Mouse (Mus musculus): ENCODE data around the gene Gm10762.
"Not testable (repeated sequence)": the region's sequence is repeated elsewhere in the genome, so short reads cannot be mapped to it uniquely, and the experiment has no call there.

Gene Gm10762

GRCm38 (mm10) chr2:128967661-128968441 is at the start of gene Gm10762:
Gm10762 (minus strand) TSS chr2:128967725.
- DNase-seq (ENCODE audit: low spot score in 2 of 2), result peak; percentile 48 to 54

DNA sequence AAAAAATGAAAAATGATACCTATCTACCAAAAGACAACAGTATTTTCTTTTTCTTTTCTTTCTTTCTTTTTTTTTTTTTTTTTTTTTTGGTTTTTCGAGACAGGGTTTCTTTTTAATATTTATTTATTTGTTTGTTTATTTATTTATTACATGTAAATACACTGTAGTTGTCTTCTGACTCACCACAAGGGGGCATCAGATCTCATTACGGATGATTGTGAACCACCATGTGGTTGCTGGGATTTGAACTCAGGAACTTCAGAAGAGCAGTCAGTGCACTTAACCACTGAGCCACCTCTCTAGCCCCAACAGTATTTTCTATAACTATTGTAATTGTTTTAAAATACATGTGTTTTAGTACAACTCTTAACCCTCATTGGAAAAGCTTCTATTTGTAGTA is 41.3 kb upstream of the Gm10762 start:
- DNase-seq (ENCODE audit: low spot score in 2 of 2), result not testable (repeated sequence)

- no peak for DNase-seq (ENCODE audit: low spot score in 2 of 2)
These were observed 38.7 kb upstream of the Gm10762 start for GRCm38 (mm10) chr2:129006194-129006749.

GRCm38 (mm10) chr2:129004872-129005271 is 37.3 kb upstream of the Gm10762 start:
- no peak for DNase-seq (ENCODE audit: low spot score in 2 of 2)

- peak; percentile 4 to 12 for DNase-seq (ENCODE audit: low spot score in 2 of 2)
These were observed 17.2 kb upstream of the Gm10762 start for GRCm38 (mm10) chr2:128984746-128985145.

GRCm38 (mm10) chr2:128975572-128975971 is 8.0 kb upstream of the Gm10762 start:
- DNase-seq (ENCODE audit: low spot score in 2 of 2), result no peak

GRCm38 (mm10) chr2:128972301-128972700 is 4.8 kb upstream of the Gm10762 start:
- DNase-seq (ENCODE audit: low spot score in 2 of 2), result no peak

GRCm38 (mm10) chr2:128968475-128969083 is 1.1 kb upstream of the Gm10762 start:
- DNase-seq (ENCODE audit: low spot score in 2 of 2), result no peak

GRCm38 (mm10) chr2:128966641-128967580 is 614 bp downstream of the Gm10762 start, which contains the start of gene Zc3h6:
Zc3h6 (plus strand) TSS chr2:128967402.
- peak; percentile 95 to 97 for DNase-seq (ENCODE audit: low spot score in 2 of 2)

DNA sequence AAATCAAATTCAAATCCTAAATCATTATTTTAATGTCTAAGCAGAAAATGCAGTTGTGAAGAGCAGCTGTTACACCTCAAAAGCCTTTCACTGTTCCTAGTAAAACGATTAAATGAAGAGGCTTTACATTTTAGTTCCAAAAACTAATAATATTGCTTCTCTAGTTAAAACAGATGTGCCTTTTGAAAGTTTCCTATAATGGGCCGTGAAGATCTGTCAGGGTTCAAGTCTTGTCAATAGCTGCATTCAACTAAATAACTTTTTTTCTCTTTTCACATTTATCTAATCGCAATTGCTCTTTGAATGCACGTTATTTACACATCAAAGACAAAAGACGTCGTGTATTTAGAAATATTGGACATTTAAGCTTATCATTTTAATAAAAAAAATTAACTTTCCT is 1.3 kb downstream of the Gm10762 start:
- no peak for DNase-seq (ENCODE audit: low spot score in 2 of 2)

- DNase-seq (ENCODE audit: low spot score in 2 of 2), result no peak
These were observed 1.9 kb downstream of the Gm10762 start for GRCm38 (mm10) chr2:128965505-128966105.

GRCm38 (mm10) chr2:128954186-128954585 is 13.3 kb downstream of the Gm10762 start:
- DNase-seq (ENCODE audit: low spot score in 2 of 2), result no peak

- DNase-seq (ENCODE audit: low spot score in 2 of 2), result no peak
These were observed 19.4 kb downstream of the Gm10762 start for GRCm38 (mm10) chr2:128947962-128948588.

DNA sequence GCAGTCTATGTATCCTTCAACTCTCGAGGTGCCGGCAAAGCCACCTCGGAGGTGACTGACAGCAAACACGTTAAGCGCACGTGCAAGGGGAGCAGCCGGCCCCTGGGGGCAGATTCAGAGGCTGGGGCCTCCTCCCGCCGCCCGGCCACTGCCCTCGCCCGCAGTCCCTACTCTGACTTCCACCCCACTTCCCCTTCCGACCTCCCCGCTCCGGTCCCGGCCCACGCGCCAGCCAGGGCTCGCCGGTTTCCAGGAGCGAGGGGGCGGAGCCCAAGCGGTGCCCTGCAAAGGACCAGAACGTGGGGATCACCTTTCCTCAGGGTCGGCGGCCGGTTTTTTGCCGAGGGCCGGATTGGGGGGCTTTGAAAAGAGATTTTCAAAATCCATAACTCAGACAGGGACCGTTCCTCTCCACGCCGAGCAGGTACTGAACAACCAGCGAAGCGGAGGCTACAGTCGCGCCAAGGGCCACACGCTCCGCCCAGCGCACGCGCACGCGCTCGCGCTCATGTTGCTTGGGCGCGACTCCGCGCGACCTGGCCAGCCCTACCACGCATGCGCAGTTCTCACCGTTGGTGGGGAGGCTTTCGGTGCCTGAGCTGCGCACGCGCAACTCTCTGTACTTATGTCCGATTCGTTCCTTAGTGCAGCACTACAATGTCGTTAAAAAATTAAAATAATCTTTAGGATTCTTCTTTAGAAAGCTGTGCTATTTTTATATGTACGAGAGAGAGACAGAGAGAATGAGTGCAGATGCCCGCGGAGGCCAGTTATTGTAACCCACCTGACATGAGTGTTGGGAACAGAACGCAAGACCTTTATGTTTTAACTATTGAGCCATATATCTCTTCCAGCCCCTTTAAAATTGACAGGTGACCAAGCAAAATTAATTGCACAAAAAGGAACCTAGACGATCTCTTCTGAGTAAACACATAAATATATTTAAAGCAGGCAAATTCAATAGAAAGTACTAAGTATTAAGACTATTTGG is 23.7 kb downstream of the Gm10762 start, which contains the start of gene Zc3h8:
Gene Zc3h8, minus strand, starts transcription at position 540 of the 991 bp plus-strand sequence.
- DNase-seq (ENCODE audit: low spot score in 2 of 2), result peak; percentile 92 to 94

DNA sequence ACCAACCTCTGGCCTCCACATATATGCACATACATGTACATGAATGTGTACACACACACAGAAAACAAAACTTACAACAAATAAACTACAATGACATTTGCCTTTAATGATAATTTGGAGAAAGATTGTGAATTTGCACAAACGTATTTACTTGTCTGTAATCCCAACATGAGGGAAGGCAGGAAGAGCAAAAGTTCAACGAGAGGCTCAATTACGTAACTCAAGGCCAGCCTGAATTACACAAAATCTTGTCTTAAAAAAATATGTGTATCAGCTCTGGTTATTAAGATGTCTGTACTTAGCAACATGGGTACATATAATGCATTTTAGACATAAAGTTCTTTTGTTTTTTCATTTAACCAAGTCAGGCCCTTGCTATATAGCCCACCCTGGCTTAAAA is 31.3 kb downstream of the Gm10762 start:
- no peak for DNase-seq (ENCODE audit: low spot score in 2 of 2)

GRCm38 (mm10) chr2:128930704-128931103 is 36.8 kb downstream of the Gm10762 start:
- DNase-seq (ENCODE audit: low spot score in 2 of 2), result no peak

DNA sequence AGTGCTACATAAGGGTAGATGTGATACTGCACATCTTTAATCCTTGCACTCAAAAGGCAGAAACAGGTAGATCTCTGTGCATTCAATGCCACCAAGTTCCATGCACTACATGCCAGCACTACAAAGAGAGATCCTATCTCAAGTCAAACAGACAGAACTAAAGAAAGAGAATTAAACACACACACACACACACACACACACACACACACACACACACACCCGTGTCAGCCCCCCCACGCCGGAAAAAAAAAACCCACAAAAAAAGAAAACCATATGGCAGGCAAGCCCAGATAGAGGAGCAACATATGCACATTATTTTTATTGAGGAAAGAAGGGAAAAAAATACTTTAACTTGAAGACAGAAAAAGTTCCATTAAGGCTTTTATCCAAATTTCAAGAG is 39.1 kb downstream of the Gm10762 start:
- DNase-seq (ENCODE audit: low spot score in 2 of 2), result no peak

- DNase-seq (ENCODE audit: low spot score in 2 of 2), result no peak
These were observed 42.7 kb downstream of the Gm10762 start for GRCm38 (mm10) chr2:128924799-128925198.
